Mouse (Mus musculus) gastrocnemius, adult 18-20 months (tissue): Measurements from ENCODE around the gene Rnf217. TPM values are rescaled to one million over a fixed set of nuclear protein-coding genes. Genes with fewer than 3 reads are reported as not detected.

ENCODE experiments used
- DNase-seq: peaks from one replicate; pipeline ENCODE4 v3.0.0; 2021; ENCODE audit warnings: low spot score
- total RNA-seq, 2 experiments: library from RNA; stranded (reverse); gene quantifications; 2 replicates each; pipeline ENCODE4 v1.2.3; 2021

The Rnf217 gene
- total RNA-seq, 2 experiments from 2014 or later, result 7.5 to 8.5 TPM

DNA sequence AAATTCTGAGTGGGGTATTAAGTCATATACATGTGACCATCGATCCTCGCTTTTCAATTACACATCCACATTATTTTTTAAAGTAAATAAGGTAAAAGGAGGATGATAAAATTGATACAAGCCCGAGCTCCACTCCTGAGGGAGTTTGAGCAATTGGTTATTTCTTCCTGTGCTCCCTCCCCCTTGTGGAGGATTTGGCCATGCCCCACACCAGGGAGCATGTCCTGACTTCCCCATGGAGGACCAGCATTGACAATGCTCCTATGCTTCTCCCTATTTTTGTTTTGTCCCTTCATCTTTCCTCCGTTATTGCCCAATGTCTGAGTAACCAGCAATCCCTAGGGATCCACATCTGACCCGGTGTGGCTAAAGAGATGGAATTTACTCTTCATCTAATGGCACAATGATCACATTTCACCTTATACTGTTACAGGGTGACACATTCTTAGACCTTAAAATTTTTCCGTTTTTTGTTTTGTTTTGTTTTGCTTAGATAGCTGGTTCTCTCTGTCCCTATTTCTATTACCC lies 53.5 kb downstream of the Rnf217 start:
- DNase-seq, result no peak

DNA sequence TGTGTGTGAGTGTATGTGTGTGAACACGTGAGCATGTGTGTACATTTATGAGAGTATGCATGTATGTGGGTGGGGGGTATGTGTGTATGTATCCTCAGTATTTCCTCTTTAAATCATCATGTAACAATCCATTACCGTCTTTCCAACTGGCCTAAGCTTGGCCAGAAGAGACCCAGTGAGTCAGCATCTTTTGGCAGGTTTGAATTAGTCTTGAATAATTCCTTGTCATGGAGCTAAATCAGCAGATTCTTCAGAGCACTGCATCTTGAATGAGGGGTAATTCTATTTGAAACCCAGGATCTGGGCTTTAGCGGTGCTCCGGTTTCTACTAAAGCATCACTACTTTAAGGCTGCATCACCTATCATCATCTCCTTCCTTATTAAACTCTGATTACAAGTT lies 55.7 kb downstream of the Rnf217 start:
- no peak for DNase-seq

DNA sequence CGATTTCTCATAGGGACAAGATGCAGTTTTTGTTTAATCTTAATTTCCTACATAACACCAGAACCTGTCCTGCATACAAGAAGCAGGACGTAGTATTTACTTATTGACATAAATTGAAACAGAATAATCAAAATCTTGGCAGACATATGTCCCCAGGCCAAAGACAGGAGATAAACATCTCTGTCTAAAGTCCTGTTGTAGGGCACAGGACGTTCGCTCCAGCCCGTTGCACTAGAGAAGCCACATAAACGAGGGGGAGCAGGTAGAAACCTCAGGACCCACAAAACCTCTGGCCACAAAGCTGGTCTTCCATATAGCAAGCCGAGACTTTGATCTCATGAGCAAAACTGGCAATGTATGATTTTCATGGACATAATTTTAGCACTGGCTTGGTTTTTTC lies 57.1 kb downstream of the Rnf217 start:
- no peak for DNase-seq

DNA sequence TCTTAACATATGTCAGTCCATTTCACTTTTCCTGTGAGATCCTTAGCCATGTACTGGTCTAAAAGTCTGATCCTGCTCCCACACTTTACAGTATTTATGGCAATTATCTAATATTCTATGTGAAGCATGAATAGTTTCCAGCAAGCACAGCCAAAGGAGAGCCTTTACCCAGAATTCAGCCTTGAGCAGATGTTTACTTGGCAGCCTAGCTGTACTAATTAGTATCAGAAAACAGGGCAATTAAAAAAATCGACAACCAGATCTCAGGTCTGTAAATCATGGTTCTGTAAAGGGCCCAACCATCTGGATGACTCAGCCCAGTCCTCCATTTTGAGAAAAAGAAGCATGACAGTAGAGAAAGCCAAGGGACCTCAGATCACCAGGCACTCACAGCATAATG lies 57.6 kb downstream of the Rnf217 start:
- no peak for DNase-seq

DNA sequence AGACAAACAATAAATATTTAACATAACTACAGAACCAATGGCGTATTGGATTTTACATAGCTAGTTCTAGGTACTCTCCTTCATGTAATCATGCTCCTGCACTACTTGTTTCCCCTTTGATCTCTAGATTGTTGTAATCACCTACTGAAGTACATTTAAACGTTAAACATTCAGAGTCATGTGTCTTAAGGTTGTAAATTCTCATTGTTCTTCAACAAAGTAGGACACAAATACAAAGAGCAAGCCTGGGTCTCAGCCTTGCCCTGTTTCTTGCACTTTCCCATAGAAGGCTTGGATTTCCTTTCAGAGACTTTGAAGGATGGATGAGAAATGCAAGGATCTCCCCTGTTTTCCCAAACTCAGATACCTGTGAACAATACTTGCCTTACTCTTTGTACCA lies 61.8 kb downstream of the Rnf217 start:
- no peak for DNase-seq

DNA sequence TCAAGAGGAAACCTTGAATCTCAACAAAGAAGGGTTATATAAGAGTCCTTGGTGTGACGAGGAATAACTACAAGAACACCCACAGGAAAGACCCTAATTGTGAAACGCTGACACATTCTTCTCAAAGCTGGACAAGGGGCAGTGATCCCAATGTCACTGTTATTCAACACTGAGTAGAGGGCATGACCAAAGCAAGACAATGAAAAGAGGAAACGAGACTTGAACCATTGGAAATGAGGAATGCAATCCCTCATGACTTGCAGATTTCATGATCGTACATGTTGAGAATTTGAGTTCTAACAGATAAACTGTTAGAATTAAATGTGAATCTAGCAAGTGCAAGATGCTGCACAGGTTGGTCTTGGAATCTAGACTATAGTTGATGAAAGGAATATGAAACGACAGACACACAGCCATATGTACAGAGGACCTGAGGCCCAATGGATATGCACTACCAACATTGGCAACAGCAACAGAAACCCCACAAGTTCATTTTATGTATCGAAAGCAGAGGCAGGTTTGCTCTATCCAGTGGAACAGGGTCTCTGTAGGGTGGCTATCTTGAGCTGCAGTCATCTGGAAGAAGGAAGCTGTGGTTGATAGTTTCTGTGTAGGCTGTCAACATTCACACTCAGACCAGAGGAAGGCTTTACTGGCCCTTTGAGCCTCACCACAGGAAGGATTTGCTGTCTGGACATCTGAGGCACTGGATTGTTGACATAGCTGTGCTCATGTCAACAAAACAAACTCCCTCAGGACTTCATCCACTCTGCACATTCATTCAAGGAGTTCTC lies 64.6 kb downstream of the Rnf217 start:
- no peak for DNase-seq

DNA sequence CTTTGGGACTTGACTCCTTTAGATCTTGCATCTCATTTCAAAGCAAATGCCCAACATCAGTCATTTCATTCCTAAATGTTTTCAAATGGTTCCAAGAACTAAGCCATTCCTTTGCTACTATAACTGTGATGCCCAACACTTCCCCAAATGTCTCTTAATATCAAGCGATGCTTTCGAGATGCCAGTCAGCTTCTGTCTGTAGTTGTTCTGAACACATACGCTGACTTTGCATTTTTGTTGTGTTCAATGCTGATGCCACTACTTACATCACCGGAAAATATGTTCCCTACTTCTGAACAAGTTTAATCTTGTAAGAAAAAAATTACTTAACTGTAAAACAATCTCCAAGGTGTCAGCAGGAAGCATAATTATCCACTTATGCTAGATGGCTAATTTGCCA lies 68.5 kb downstream of the Rnf217 start:
- no peak for DNase-seq

DNA sequence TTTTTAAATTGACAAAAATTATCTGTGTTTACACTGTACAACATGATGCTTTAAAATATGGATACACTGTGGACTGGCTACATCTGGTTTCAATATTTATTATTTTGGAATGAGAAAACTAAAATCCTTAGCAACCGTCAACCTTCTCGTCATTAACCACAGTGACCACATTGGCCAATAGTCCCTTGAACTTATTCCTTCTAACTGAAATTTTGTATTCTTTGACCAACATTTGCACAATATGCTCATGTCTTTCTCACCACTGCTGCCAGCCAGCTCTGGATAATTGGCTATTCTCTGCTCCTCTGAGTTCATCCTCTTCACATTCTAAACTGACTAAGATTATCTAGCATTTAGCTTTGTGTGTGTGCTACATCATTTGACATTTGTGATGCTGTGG lies 69.6 kb downstream of the Rnf217 start:
- no peak for DNase-seq

DNA sequence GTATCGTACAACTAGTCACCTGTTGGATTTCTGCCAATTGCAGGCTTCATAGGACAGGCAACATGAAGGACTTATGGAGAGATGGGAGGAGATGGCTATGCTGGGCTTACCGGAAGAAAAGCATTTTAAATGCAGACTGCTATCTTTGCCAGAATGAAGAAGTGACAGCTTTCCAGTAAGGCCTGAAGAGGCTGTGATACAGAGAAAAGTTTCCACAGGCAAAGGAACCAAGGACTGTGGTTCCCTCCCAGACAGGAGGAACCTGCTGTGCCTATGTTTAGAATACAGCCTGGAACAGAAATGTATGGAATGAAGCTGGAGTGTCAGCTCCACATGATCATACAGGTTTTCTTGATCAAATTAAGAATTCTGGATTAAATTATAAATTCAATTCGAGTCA lies 70.3 kb downstream of the Rnf217 start:
- no peak for DNase-seq

DNA sequence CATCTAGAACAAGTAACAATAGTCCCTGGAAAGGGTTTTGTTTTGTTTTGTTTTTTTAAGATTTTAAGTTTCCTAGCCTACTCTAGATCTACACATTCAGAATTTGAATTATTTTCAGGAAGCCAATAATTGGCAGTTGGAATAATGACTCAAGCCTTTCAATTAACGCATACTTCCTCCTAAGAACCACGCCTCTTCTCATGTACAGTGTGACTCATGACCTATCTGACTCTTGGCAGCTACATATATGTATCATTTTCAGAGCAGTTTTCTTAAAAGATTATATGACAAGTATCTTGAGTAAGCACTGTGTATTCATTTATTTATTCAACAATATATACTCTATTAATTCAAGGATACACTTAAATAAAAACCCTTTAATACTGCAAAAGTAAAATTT lies 70.7 kb downstream of the Rnf217 start:
- no peak for DNase-seq

DNA sequence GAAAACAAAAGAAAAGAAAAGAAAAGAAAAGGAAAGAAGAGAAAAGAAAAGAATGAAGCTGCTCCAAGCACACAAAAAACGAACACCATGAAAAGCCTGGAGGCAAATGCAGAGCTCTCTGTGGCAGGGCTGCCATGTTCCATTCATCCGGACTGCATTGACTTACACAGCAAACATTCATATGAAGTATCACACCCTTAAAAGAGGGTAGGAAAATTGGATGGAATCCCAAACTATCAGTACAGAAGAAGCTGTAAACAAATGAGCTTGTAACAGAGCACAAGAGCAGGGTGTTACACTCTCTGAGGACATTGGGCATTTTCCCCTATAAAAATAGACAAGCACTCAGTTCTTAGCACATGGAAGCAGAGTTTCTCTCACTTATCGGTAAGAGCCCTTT lies 71.8 kb downstream of the Rnf217 start:
- no peak for DNase-seq

DNA sequence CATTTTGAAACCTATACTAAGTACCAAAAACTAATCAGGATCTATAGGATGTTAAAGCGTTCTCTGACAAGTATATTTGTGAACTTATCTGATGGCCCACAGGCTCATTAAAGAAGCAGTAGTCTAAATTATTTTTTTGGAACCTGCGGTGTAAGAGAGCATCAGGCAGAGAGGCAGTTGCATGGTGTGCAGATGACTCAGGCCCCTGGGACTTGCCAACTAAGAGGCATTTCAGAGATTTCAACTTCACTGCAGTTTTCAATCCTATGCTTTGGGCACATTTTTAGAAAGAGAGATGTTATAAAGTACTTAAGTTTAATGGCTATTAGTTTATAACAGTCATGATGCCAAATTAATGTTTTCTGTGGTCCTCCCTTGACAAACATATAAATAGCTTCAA lies 73.9 kb downstream of the Rnf217 start:
- no peak for DNase-seq

DNA sequence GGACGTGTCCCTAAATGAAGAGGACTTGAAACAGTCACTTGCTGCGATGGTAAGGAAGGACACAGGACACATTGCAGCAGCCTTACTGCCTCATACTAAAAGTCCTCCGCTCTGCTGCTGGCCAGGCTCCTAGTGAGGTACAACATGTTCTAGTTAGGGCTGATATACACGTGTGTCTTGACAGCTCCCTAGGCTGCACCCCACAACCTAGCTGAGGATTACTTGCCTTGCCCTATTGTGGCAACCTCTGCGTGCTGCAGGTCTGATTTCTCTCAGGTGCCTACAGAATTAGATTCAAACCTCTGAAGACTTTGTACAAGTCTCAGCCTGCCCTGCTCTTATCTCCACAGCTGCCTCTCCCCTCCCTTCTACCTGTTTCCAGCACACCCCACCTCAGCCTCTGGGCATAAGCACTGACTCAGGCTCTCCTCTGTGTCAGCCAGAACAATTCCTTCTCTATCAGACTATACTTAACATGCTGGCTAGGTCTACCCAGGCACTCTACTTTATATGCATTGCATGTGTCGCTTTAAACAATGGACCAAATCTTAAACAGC lies 75.6 kb downstream of the Rnf217 start:
- DNase-seq, result no peak

DNA sequence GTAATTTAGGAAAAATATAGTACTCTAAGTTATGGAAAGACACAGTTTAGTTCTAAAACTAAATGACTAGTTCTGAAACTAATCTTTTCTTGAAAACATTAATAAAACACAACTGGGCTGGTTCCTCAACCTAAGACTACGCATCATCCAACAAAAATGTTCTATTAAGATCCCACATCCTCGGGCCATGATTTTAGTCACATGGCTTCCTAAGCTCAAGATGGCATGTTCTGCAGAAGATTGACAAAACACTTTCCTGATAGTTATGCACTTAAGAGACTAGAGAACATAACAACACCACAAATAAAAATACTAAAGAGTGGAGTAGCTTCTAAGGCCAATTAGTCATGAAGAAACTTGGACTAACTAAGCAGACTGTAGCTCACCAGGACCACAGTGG lies 76.2 kb downstream of the Rnf217 start:
- DNase-seq, result no peak

DNA sequence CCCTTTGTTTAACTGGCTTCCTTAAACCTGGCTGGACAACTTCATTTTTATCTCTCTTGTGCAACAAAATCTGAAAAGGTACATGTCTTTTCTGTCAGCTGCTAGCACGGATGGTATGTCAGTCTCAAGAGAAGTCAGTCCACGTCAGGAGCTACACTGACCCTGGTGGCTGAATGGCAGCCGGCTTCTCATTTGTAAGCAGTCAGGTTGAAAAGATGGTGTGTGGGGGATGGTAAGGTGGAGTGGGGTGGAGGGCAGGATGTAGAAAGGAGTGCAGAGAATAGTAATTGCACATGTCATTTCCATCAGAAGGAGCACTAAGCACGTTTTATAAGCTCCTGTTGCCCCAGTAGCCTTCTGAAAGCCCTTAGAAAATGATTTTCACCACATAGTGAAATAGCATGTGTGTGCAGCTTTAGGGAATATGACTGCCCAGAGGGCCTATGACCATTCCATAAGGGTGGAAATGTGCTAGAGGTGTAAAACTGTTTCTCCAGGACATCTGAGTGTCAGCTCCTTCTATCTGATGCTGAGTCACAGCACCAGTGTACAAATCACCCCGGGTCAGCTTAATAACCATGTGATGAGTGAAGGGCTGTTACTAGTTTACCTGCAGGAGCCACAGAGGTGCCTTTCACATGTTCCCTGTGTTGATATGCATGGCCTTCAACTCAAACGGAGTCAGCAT lies 80.5 kb downstream of the Rnf217 start:
- DNase-seq, result no peak

DNA sequence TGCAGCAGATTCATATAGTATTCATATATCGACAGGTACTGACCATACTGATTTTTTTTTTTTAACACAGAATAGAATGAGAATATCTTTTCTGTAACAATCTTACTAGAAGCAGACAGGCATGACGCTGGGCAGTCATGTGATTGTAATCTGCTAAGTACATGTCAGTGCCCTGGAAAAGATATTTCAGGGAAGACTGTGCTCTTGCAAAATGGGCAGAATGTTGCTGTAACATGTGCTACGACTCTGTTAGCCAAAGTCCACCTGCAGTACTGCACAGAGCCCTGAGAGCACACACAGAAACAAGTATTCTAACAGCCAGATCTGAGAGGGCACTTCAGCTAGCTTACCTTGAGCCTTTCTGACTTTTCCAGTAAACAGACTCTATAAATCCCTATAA lies 83.3 kb downstream of the Rnf217 start:
- no peak for DNase-seq

DNA sequence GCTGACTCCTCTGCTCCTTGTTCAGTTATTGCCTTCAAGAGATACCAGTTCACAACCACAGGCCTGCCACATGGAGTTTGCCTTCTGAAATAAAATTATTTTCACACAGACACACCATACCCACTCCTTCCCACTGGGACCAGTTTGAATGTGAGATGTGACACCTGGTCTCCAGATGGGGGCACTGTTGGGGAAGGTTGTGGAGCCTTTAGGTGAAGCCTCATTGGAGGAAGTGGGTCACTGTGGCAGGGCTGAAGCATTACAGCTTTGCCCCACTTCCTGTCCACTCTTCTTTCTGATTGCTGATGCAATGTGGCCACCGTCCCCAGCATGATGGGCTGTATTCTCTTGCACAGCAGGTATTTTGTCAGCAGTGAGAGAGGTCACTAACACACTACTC lies 89.6 kb downstream of the Rnf217 start:
- DNase-seq, result peak; percentile 38

DNA sequence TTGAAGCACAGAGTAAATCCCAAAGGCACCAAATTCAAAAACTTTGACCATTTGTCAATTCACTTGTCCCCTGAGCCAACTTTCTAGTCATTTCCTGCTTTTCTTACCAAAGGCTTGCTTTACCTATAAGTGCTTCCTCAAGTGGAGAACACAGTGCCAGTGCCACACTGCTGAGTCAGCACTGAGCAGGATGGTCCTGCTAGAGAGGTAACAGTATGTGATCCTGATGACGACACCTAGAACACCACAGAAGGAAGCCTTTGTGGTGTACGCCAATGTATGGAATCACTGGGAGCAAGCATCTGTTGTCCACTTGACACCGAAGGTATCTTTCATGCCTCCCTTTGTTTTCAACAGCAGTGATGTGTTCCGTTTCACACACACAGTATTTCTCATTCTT lies 90.8 kb downstream of the Rnf217 start:
- no peak for DNase-seq

DNA sequence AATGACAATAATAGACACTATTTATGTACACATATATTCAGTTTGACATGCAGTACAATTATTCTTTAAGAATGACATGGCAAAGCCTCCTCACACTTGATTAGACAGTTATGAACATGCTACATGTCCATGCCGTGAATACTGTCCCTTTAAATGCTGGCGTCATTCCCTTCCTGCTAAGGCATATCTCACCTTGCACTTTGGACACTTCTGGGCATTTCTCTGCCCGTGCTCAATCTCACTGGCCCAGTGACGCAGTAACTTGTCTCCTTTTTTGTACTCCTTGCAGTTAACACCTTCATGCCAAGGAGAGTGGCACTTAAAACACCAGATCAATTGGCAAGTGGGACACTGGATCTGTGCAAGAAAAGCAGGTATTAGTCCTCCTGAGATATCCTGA lies 91.8 kb downstream of the Rnf217 start:
- DNase-seq, result no peak

DNA sequence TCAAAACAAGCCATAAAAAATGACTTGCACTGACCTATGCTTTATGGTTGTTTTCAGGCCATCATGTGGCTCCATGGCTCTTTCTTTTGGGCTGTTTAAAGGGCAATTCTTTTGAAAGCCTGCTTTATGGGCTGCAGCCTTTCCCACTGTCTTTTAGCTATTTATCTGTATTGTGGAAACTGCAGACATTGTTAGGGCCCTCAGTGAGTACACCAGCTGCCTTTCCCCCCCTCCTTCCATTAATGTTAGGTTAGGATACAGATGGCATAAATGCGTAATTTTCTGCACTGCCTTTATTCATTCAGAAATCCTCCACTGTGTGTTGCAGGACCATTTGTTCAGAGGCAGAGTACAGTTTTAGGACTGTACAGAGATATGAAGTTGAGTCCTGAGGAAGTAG lies 93.1 kb downstream of the Rnf217 start:
- DNase-seq, result no peak

DNA sequence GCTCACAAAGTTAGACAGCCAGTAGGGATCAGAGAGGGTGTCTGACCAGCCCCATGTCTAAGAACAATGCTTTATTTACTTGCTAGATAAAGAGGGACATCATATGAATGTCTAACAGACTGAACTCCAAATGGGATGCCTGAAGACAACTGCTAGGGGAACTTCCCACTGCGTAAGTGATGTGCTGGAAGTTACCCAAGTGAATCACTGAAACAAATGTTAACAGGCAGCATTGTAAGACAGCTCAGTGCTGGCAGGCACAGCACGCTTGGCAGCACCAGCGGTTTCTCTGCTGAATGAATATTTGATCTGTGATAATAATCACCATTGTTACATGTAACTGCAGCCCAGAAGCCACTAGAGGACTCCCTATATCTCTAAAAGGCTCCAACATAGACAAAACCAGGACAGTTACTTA lies 104.8 kb downstream of the Rnf217 start:
- peak; percentile 5 for DNase-seq

DNA sequence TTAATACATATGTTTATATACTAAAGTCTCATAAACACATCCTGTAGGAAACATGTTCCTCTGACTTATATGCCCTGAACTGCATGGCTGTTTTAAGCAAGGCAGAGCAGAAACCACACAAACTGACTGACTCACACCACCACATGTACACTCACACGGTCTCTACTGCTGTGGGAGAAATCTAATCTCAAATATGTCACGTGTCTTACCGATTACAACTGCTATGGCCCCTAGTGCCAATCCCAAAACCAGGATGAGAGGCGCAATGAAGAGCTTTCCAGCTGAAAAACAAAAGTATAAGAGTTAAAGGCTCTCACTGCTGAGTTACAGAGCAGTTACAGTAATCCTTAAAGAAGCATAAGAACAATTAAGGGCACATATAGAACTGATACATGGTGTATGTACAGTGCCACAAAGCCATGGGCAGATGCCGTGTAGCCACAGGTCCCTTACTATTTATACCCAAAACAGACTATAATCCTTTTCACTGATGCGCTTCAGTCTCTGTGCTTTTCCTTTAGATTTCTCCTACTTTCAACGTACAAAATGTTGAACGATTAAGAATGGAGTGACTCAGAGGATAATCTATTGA lies 105.3 kb downstream of the Rnf217 start:
- DNase-seq, result no peak
